Comparison of ENCODE assay signal across 1 mouse cellular context in the genomic region with DNA sequence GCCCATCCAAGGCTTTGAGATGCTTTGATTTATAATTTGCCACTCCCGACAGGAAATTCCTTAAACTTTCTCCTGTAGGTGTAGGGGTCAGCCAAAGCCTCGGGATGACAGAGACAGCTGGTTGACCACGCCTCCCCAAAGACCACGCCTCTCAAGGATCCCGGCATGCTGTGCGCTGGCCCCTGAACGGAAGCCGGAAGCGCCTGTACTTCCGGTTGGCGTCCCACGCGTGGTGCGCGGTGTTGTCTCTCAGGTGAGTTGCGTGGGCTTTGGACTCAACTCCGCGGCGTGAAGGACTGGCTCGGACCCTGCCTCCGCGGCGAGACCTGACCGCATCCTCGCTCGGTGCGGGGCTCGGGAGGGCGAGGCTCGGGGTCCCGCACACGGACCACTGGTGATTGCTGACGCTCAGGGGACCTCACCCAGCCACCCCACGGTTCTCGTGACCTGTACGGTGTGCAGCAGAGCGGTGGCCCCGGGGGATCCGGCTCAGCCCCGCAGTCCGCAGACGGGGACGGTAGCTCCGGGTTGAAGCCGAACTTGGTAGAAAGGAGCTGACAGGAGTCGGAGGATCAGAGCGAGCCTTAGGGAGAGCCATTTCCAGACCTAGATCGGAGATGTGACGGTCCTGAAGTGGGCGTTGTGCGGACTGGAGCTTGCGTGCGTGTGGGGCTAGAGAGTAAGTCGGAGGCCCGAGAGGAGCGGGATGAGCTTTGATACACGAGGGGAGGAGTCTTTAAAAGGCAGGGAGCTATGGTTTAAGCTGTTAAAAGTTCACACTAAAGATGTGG.
TF ChIP-seq lines count a peak whose summit lies in the region.

Gene Llph, plus strand, starts transcription at position 200 of the 791 bp plus-strand sequence.

TF ChIP-seq in MEL, 35 proteins besides CTCF, POLR2A, EP300 and RAD21 (continued from another document):
- TF ChIP-seq MYC (IDR thresholded peaks at IDR 0.05; ENCODE audit: low read depth, low read length) (peak; percentile 93), POLR2AphosphoS5 (IDR thresholded peaks at IDR 0.05; ENCODE audit: borderline replicate concordance, low read depth, low read length) (no peak), KAT2A (conservative IDR thresholded peaks at IDR 0.05; ENCODE audit: low read depth, low read length) (no peak; the same call in 1 of the 2 replicates)
